Mouse (Mus musculus) E14TG2a.4 (cell line): ENCODE results near the gene Umad1.

Experiments used
- CTCF ChIP-seq: conservative IDR thresholded peaks from 2 replicates; pipeline ENCODE4 v1.5.1; 2014; ENCODE audit warnings: low read length
- NANOG ChIP-seq: IDR thresholded peaks from 2 replicates; pipeline ENCODE4 v1.6.1; 2014; ENCODE audit warnings: borderline replicate concordance, low read length, mixed read lengths
- POU5F1 ChIP-seq: IDR thresholded peaks from 2 replicates; pipeline ENCODE4 v1.6.1; 2014; ENCODE audit warnings: low read length, borderline replicate concordance

DNA sequence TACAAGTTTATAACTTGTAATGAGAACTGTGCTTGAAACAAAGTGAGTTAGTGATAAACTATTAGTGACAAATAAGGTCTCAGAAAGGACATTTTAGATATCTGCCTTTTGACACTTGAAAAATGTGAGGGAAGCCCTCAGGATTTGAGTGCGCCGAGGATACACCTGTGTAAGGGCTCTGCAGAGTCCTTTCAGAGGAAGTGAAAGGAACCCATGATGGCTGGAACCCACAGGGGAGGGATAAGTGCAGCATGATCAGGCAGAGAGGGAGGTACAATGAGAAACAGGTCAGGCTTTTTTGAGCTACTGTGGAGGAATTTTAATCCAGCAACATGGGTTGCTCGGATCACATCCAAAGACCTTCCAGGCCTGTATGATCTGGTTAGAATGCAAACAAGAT, 239.9 kb downstream of the Umad1 start:
- TF ChIP-seq CTCF (no peak), POU5F1 (no peak), NANOG (no peak)
